Mouse (Mus musculus) bone marrow macrophage, adult 2 months (primary cell): Measurements from ENCODE around the gene Wfdc16.
"Not testable (repeated sequence)": the region's sequence is repeated elsewhere in the genome, so short reads cannot be mapped to it uniquely, and the experiment has no call there.

Experiments
- CTCF ChIP-seq: IDR thresholded peaks from 2 replicates; pipeline ENCODE4 v1.5.1; 2012; ENCODE audit warnings: low read depth, mild to moderate bottlenecking, low read length, moderate library complexity
- POLR2A ChIP-seq: IDR thresholded peaks from 2 replicates; pipeline ENCODE4 v1.6.1; 2012; ENCODE audit warnings: mild to moderate bottlenecking, low read depth, low read length, borderline replicate concordance

DNA sequence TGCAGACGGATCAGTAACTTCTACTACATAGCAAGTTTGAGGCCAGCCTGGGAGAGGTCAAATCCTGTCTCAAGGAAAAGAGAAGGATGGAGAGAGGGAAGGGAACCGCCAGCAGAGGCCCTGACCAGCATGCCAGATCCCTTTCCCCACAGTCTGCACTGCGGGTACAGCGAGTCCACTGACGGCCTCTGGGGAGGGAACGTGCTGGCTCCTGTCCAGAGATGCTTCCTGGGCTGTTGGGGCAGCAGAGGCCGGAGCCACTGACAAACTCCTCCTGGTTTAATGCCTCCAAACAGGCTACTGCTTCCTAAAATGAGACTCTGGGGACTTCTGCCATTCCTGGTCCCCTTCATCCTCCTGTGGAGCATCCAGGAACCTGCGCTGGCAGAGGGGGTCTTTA, 25.1 kb downstream of the Wfdc16 start, which contains the start of the genes Wfdc6b and Wfdc8:
- TF ChIP-seq CTCF, POLR2A: not testable (repeated sequence)
